Mouse (Mus musculus) heart, postnatal 10 days (tissue): Measurements from ENCODE around the gene Zfp61. TPM values are rescaled to one million over a fixed set of nuclear protein-coding genes. Genes with fewer than 3 reads are reported as not detected.
"Not testable (repeated sequence)": the region's sequence is repeated elsewhere in the genome, so short reads cannot be mapped to it uniquely, and the experiment has no call there.

ENCODE experiments used
- DNase-seq, 2 experiments: peaks; one replicate each; pipeline ENCODE4 v3.0.0; 2021
- intact Hi-C: fragments of 180-260 bp; cut with DNase I; formaldehyde crosslinking; loops from one replicate; pipeline ENCODE4 v1.15.1; 2025
- total RNA-seq, 2 experiments: library from RNA; stranded (reverse); gene quantifications; 2 replicates each; pipeline ENCODE4 v1.2.3; 2021

Gene Zfp61
- total RNA-seq, 2 experiments from 2014 or later = 4.0 to 5.5 TPM

DNA sequence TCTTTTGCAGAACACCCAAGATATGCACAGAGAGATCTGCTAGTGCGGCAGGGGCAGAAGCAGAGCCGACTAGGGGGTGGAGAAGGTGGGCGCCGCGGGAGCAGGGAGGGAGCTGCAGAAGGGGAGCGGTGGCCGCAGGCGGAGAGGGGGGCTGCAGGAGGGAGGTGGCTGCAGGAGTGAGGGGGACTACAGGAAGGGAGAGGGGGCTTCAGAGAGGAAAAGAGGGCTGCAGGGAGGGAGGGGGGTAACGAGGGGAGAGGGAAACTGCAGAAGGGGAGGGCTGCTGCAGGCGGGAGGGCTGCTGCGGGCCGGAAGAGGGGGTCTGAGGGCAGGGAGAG lies 2.4 kb downstream of the Zfp61 start:
- no peak for DNase-seq
- intact Hi-C loops = loop anchor here (2.0 kb wide), 1 partner anchor 330 kb away; no protein-coding TSS in a partner anchor

DNA sequence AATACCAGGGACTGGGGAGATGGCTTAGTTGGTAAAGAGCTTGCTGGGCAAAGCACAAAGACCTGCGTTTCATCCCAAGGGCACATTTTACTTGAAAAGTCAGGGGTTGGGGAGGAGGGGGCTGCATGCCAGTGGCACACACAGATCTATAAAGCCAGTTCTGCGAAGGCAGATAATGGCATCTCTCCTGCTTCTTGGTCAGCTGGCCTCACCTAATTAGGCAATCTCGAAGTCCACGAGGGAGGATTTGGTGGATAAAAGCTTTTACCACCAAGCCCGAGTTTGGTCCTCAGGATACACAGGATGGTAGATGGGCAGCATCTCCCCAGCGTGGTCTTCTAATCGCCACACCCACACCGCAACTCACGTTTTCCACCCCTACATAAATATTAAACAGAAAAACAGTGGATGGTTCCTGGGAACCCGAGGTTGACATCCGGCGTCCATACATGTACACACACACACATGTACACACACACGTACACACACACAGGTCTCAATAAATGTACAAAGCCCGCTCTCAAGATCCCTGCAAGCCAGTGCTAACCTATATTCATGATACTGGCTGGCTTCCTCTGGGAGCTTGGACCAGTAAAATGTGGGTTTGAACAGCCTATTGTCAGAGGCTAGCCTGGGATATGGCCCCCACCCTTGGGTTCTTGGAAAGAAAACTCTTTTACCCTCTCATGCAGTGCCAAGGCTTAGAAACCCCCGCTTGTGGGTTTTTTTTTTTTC lies 3.5 kb downstream of the Zfp61 start:
- intact Hi-C loops = loop anchor here (2.0 kb wide), 1 partner anchor 329 kb away; no protein-coding TSS in a partner anchor
- DNase-seq = no peak

DNA sequence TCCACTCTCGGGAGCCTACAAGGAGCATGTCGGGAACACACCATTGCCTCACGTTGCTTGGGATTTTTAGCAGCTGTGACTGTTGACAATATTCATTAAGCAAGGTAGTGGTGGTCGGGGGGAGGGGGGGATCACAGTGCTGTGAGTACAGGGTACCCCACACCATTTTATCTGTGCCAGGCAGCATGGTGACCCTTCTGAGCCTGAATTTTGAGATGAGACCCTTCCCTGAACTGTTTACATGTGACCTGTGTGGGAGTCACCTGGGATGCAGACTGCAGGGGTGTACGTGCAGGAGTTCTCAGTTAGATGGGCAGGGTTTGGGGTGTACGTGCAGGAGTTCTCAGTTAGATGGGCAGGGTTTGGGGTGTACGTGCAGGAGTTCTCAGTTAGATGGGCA lies 4.6 kb downstream of the Zfp61 start:
- no peak for DNase-seq
- intact Hi-C loops = no loop called here

DNA sequence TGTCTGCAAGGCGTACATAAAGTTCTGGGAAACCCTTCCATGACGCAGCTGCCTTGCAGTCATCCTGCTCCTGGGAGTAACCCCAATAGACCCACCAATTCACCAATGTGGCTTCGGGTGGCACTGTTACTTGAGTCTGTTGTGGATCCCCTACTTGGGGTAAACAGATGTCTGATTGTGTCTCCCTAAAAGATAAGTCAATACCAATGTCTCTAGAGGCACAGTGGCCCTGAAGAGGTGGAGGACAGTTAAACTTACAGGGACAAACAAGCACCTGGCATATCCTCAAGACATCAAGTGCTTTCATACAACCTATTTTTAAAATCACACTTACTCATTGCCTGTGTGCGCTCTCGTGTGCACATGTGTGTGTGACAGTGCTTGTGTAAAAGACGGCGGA lies 5.7 kb downstream of the Zfp61 start:
- intact Hi-C loops = no loop called here

DNA sequence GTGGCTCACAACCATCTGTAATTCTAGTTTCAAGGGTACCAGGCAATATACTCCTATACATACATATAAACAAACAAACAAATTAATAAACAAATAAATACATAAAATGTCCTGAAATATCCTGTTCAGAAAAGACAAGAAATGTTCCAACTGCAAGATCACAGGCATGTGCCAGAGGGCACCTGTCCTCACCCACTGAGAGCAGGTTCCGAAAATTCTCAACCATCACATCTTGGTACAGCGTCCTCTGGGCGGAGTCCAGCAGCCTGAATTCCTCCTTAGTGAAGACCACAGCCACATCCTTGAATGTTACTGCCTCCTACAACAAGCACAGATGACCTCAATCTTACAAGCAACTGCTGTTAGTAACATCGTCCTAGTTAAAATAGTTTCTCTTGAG lies 6.3 kb downstream of the Zfp61 start:
- intact Hi-C loops = no loop called here
- no peak for DNase-seq

More for the DNA sequence above, 5.7 kb downstream of the Zfp61 start:
- DNase-seq = no peak

DNA sequence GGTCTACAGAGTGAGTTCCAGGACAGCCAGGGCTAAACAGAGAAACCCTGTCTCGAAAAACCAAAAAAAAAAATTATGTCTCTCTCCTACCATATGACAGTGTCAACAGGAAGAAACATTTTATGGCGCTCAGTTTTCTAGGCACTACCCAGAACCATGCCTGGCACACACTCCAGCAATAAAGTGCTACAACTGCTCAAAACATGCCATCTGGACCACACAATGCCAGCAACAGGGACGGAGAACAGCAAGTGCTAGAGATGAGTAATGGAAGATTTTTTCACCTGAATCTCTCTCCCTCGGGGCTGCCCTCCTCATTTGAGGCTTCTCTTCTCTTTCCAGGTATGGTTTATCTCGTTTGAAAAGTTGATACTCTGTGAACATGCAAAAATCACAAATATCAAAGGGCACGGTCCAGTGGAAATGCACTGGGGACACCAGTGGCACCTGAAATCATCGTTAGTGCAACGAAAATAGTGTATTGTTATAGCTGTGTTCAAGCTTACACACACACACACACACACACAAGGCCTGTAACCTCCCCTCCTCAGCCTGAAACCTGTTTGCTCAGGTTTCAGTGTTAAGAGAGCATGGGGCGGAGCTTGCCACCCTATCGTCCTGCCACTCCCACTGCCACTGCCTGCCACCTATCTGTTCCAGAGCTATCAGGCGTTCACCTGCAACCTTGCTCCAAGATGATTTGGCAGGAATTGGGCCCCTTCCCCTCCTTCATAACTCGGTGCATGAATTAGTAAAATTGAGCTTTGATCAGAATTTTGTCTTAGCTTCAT lies 7.8 kb downstream of the Zfp61 start:
- DNase-seq = no peak
- intact Hi-C loops = no loop called here

DNA sequence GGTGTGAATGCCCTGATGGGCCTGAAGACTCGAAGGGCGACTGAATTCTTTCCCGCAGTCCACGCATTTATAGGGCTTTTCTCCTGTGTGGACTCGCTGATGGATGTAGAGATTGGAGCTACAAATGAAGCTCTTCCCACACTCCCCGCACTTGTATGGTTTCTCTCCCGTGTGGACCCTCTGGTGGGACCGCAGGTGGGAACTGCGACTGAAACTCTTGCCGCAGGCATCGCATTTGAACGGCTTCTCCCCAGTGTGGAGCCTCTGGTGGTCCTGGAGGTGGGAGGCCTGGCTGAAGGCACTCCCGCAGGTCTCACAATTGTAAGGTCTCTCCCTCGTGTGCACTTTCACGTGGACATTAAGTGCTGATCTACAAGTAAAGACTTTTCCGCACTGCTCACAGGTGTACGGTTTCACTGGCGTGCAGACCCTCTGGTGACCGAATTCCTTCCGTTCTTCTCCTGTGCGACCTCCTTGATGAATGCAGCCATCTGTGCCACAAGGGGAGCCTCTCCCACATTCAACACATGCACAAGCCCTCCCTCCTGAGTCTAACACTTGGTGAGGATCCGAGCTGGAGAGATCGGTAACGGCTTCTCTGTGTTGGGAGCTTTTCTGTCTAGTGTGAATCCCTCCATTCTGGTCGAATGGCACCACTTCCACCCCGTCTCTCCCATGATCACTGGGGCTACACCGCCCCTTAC lies 9.5 kb downstream of the Zfp61 start:
- intact Hi-C loops = no loop called here

DNA sequence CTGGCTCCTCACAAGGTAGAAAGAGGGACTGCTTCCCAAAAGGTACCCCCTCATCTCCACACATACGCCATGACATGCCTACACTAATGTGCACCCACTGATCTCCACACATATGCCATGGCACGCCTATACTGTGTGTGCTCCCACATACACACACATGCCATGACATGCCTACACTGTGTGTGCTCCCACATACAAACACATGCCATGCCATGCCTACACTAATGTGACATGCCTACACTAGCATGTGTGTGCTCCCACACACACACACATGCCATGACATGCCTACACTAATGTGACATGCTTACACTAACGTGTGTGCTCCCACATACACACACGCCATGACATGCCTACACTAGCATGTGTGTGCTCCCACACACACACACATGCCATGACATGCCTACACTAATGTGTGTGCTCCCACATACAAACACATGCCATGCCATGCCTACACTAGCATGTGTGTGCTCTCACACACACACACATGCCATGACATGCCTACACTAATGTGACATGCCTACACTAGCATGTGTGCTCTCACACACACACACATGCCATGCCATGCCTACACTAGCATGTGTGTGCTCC lies 10.8 kb downstream of the Zfp61 start:
- intact Hi-C loops = no loop called here
- DNase-seq = no peak

More for the DNA sequence above, 9.5 kb downstream of the Zfp61 start:
- no peak for DNase-seq

DNA sequence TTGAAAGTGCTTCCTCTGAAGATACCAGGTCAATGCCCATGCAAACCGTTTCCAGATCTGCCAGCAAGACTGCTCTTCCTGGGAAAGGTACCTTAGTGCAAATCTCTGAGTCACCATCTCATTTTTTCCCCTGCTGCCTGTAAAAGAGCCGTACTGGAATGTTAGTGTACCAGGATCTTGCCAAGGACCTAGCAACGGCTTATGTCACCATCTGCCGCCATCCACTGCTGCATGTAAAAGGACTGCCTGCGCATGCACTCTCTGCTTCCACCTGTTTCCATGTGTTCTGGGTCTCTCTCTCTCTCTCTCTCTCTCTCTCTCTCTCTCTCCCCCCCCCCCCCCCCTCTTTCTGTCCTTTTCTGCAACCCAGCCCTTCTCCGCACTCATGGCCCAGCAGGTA lies 12.5 kb downstream of the Zfp61 start:
- intact Hi-C loops = no loop called here

DNA sequence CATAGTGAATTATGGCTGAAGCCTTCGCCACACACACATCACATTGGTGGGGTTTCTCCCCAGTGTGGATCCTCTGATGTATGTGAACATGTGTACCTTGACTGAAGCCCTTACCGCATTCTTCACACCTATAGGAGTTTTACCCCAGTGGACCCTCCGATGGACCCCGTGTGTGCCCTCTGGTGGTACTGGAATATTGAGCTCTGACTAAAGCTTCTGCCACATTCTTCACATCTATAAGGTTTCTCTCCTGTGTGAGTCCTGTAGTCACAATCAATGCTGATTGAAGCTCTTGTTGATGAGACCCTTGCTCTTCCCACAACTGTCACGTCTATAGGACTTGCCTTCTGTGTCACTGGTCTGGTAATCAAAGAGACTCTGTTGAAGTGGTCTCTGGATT lies 13.4 kb downstream of the Zfp61 start:
- intact Hi-C loops = no loop called here
- no peak for DNase-seq

More for the DNA sequence above, 12.5 kb downstream of the Zfp61 start:
- DNase-seq = no peak

DNA sequence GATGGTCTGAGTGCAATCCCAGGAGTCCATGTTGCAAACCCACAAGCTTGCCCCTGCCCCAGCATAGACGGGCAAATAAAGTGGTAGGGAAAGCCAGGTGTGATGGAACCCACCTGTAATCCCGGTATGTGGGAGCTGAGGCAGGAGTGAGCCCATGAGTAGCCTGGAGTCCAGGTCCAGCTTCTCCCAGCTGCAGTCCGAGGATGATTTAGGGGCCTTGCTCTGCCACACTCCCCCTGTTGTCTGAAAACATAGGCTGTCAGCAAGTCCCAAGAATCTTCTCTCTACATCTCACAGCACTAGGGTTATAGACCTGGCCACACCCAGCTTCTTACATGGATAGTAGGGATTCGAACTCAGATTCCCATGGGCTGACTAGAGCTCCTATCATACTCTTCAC lies 14.1 kb downstream of the Zfp61 start:
- intact Hi-C loops = no loop called here

DNA sequence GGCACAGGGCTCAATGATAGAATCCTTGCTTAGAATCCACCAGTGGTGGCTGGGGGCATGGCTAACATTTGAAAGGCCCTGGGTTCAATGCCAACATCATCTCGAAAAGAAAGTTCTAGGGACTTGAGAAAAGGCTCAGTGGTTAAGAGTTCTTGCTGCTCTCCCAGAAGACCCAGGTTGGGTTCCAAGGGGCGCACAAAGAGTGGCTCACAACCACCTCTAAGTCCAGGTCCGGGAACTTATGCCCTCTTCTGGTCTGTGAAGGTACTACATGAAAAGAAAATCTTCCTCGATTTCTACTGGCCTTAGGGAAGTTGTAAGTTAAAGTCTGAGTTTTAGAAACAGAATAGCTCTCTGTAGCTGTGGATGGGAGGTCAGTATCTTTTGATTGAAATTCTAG lies 14.9 kb downstream of the Zfp61 start:
- intact Hi-C loops = no loop called here
- DNase-seq = no peak

More for the DNA sequence above, 14.1 kb downstream of the Zfp61 start:
- no peak for DNase-seq

DNA sequence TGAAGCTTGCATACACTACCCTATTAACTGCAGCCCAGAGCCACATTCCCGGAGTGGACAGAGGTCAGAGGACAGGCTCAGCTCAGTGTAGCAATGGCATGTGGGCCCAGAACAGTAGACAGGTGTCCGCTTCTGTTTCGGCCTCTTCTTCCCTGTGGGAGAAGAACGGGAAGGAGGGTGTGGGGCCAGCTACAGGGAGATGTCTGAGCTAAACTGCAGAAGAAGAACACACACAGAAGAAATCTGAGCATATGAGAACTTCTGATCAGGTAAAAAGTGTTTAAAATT lies 20.2 kb downstream of the Zfp61 start:
- DNase-seq = no peak
- intact Hi-C loops = no loop called here

DNA sequence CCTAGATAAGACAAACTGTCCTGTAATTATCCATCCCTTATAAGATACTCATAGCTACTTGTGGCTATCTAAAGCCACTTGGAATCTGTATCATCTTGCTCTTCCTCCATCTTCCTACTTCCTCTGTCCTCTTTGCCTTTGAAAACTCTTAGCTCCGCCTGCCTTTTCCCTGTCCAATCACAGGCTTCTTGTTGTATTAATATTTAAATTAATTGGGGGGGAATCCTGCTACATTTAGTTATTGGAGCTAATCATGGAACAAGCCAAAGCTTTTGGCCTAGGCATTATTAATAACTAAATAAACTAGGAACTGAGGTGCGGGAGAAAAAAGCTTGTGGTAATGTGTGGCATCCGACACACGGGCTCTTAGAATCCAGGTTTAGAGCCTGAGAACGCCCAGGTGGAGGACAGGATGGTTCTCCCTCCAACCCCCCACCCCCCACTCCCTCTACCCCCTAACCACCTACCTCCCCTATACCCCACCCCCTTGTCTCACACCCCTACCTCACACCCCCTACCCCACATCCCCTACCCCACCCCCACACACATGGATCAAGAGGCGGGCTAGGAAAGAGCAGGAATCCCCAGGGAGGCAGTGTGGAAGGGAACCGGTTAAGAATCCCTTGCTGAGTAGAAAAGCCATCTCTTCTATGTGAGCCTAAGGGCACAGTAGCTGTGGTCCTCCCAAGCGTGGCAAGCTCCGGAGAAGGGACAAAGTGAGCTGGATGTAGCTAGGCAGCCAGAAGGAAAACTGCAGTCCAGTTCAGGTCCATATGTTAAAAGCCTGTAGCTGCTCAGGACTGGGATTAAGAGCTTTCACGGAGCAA lies 20.8 kb downstream of the Zfp61 start:
- intact Hi-C loops = no loop called here
- DNase-seq = no peak

DNA sequence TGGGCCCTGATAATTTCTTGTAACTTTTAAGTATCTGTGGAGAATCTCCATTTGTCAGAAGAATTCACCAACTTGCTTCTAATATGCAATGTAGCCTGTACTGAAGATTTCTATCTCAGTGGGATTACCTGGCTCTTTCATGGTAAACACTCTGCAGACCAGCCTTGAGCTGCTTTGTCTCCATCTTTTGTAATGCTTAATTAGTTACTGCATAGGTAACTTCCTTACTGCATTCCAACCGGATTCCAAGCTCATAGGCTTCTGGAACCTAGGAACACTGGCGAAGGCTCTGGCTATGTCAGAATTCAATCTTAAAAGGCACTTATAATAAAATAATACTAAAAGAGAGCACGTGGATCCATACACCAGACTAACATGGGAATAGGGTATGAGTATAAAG lies 22.3 kb downstream of the Zfp61 start:
- DNase-seq, intact Hi-C loops: not testable (repeated sequence)

DNA sequence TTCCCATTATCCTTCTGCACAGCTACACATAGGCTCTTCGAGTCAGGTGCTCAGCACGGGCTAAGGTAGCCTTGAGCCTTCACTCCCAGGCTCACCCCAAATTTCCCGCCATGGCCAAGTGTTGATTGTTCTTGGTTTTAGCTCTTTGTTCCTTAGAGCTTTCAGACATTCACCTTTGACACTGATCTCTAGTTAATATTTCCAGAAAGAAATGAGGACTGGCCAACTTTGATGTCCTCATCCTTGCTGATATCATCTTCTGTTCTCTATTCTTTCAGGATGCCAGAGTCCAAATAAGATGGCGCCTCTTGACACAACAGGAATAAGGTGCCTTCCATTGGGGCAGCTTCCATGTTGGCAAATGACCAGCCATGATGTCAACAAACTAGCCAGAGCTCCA lies 26.6 kb downstream of the Zfp61 start:
- DNase-seq = no peak
- intact Hi-C loops = loop anchor here (5.0 kb wide), 1 partner anchor 142 kb away; the partner anchor contains the start of gene Zfp235

DNA sequence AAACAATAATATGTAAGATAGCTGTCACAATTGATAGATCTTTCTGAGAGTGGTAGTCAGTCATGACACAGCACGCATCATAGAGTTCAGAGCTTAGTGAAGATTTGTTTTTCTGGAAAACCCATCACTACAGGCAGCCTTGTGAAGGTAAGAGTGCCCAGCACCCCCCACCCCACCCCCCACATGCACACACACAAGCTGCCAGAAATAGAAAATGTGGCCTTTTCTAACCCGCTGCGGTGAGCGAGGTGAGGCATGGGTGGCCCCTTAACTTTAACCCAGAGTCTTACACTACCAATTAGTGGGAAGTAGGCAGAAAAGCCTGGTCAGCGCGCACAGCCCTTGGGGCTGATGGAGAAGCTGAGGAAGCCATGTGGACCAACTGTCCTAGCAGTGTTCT lies 29.8 kb downstream of the Zfp61 start:
- intact Hi-C loops = loop anchor here (5.0 kb wide), 1 partner anchor 139 kb away; the partner anchor contains the start of gene Zfp235
- DNase-seq = no peak

DNA sequence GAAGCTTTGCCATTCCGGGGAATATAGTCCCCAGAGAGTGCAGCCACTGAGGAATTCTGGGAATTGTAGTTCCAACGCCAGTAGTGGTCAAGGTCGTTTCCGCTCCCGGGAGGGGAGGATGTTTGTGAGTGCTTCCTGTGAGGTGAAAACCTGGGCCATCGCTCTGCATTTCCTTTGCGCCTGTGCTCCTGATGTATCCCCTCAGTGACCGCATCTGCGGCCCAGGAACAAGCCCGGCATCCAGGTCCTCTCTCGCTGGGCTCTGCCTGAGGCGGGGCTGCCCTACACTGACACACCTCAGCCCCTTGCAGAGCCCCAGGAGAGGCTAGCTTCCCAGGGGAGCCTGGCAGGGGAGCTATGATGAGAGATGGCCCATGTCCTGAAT lies 30.8 kb downstream of the Zfp61 start, which contains the start of gene Zfp93:
Zfp93 (plus strand) TSS at position 133 of the 385 bp plus-strand sequence.
- intact Hi-C loops = loop anchor here (1.0 to 5.0 kb wide), 2 partner anchors 16 to 138 kb away; partner anchors contain the start of genes Zfp108 and Zfp235
- DNase-seq = peak; percentile 80 to 81

DNA sequence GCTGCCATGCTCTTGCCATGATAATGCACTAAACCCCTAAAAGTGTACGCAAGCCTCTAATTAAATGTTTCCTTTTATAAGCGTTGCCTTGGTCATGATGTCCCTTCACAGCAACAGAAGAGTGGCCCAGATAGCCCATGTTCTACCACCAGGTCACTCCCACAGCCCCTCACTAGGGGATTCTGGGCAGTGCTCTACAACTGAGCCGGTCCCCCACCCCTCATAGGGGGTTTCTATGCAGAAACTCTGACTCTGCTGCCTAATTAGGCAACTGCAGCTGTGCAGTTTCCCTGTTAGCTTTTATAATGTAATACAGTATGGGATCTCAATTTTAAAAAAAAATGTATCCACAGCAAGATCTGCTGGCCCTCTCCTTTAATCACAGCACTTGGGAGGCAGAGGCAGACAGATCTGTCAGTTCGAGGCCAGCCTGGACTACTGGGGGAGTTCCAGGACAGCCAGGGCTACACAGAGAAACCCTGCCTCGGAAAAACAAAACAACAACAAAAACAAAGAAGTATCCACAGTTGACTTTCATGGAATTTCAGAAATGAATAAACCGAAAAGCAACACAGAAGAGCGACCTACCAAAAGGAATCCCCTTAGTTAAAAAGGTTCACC lies 31.3 kb downstream of the Zfp61 start:
- no peak for DNase-seq

DNA sequence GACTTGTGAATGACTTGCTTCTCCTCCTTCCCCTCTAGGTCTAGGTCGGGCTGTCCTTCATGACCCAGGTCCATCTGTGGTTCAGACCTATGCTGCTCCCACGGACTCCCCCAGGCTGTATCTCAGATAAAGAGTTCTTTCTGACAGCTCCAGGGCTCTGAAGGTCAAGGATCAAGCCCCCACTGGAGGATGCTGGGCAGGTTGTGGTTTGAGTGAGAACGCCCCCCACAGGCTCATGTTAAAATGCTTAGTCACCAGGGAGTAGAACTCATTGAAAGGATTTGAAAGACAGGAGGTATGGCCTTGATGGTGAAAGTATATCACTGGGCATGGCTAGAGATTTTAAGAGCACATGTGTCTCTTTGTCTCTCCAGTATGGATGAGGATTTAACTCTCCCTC lies 31.8 kb downstream of the Zfp61 start:
- intact Hi-C loops = no loop called here
- no peak for DNase-seq

More for the DNA sequence above, 31.3 kb downstream of the Zfp61 start:
- intact Hi-C loops = loop anchor here (1.0 to 5.0 kb wide), 2 partner anchors 15 to 137 kb away; partner anchors contain the start of genes Zfp108 and Zfp235
